Mouse (Mus musculus) monocyte, adult 5-6 weeks (primary cell): Measurements from ENCODE around the gene Rdx. TPM values are rescaled to one million over a fixed set of nuclear protein-coding genes. Genes with fewer than 3 reads are reported as not detected.
"Not testable (repeated sequence)": the region's sequence is repeated elsewhere in the genome, so short reads cannot be mapped to it uniquely, and the experiment has no call there.

Experiments used
- ATAC-seq: fragments of 153-309, 156-312 bp; replicated peaks from 2 replicates; pipeline ENCODE4 v1.8.0; 2017; ENCODE audit warnings: mild to moderate bottlenecking; ENCODE audit not compliant: low TSS enrichment, insufficient number of reproducible peaks, severe bottlenecking, poor library complexity, low FRiP score
- total RNA-seq: library from RNA; stranded (forward); fragments of 200-1000, 200-491, 200-594 nt; gene quantifications from 3 replicates; pipeline ENCODE4 v1.2.3, GENCODE M21; 2017

Gene Rdx
- total RNA-seq, 1 experiment from 2014 or later = 99.0 TPM

DNA sequence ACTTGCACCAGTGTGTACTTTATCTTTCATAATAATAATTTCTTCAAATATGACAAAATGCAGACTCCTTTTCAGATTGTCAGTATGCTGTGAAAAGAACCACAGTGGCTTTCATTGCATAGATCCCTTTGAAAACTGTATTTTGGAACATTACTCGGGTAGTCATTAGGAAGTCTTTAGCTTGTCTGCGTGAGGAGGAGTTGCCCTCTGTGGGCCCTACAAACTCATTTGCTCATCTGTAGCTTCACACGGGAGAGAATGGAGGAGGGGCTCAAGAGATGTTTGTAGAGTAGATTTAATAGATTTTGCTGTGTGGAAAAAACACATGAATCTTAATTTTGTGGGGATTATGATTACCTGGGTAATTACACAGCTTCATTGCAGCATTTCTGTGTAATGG, 2.6 kb downstream of the Rdx start:
- ATAC-seq = no peak

DNA sequence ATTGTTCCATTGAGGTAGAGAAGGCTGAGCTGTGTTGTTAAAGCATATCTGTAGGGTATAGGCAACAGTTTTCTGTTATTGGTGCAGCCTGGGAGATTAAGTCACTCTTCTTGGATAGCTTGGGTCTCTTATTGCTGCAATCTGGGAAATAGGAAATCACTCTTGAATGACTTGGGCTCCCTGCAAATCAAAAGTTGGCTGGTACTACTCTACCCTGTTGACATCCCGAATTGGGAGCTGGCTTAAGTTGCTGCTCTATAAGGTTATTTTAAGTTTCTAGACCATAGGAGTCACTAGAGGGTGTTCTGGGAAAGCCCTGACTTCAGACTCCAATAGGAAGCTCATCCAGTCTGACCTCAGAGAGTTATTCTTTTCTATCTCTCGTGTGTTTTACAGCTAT, 3.4 kb downstream of the Rdx start:
- no peak for ATAC-seq

DNA sequence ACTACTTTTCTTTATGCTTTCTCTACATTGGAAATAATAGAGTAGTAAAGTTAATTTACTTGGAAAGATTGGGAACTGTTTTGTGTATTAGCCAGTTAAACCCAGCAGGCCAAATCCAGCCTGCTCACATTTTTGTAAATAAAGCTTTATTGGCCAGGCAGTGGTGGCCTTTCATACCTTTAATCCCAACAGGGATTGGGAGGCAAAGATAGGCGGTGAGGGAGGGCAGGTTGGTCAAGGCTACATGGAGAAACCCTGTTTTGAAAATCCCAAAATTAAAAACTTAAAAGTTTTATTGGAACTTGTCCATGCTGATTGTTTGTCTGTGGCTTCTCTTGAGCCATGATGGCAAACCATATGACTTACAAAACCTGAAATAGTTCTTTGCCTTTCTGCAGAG, 5.2 kb downstream of the Rdx start:
- ATAC-seq = no peak

DNA sequence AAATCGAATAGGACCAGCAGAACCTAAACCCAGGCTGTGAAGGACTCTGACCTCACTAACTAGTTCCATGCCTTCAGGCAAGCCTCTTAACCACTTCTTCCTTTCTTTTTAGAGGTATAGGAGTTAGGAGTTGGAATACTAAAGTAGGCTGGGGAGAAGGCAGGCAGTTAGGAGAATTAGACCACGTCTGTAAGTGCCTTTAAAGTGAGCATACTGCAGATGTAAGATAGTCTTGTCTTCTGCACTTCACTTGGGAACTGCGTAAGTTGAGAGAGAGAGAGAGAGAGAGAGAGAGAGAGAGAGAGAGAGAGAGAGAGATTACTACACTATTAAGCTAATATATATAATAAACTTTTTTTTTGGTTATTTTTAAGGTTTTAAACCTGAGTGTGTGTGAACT, 8.3 kb downstream of the Rdx start:
- ATAC-seq = no peak

DNA sequence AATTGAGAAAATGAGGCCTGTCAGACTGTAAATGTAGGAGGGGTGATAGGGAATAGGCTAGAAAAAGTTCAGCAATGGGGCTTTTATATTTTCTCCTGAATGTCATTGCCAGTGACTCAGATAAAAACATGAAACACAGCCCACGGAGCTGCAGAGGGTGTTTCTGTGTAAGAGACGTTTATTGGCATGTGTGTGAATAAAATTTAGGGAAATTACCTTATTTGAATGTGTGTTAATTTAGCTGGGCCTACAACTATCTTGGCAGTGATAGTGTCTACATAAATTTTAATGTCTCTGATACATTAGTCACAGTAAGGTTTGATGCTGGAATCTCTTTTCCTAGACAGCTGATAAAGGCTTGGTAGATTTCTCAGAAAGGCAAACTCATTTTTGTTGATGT, 12.8 kb downstream of the Rdx start:
- no peak for ATAC-seq

DNA sequence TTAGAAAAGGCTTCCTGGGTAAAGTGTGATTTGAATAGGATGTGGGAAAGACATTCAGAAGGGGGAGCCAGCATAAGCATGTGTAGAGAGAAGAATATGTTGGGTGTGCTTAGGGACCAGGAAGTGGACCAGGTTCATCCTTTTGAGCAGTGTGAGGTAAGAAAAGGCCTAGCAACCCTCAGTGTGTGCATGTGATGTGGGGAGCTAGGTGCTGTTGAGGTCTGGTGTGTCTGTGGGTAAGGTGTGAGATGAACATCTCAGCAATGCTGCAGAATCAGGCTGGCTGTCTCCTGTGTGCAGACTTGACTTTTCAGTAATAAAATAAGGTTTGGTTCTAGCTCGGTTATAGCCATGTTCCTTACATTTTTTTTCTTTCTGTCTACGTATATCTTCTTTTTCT, 23.1 kb downstream of the Rdx start:
- ATAC-seq = peak; percentile 56

DNA sequence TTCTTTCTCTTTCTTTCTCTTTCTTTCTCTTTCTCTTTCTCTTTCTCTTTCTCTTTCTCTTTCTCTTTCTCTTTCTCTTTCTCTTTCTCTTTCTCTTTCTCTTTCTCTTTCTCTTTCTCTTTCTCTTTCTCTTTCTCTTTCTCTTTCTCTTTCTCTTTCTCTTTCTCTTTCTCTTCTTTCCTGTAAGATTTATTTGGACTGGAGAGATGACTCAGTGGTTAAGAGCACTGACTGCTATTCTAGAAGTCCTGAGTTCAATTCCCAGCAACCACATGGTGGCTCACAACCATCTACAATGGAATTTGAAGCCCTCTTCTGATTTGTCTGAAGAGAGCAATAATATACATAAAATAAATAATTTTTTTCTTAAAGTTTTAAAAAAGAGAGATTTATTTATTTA, 24.4 kb downstream of the Rdx start:
- not testable (repeated sequence) for ATAC-seq

DNA sequence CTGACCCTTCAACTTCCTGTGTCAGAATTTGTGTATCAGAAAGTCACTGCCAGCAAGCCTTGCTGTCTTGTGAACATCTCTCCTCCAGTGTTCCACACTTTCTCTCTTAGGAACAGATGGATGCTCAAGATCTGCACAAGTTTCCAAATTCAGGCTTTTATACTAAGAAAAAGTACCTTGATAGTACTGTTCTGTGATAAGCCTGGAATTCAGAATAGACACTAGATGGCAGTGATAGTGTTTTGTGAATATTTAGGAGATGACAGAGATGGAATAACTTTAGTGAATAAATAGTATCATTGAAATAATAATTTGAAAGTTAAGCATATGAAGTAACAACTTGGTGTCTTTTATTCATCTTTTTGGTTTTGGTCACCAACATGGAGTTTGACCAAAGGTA, 25.2 kb downstream of the Rdx start:
- no peak for ATAC-seq

DNA sequence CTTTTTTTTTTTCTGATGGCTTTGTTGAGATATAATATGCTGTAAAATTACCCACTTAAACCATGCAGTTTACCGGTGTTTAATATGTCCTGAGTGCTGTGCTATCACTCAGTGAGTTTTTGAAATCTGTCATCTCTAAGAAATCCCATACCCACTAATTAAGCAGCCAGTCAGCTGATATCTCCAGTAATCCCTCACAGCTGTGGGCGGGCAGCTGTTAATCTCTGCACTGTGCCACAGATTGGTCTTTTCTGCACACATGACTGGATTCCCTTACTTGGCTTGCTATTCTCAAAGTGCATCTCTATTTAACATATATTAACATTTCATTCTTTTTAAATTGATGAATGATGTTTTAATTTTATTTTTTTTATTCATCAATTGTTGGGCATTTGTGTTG, 29.1 kb downstream of the Rdx start:
- ATAC-seq = no peak

DNA sequence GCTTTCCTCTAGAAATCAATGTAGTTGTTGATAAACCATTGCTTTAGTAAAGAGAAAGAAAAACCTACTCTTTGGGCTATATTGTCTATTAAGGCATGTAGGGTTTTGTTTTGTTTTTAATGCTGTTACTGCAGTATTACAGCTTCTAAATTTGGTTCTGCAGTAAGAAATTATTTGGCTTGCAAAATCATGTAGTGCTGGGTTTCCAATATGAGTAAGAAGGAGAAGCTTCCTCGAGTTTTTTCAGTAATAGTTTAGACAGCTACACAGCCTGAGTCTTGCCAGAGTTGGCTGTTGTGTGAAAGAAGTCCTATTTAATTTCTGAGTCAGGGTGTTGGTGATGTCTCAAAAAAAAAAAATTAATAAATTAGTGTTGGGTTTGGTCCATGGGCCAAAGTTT, 30.7 kb downstream of the Rdx start:
- no peak for ATAC-seq

DNA sequence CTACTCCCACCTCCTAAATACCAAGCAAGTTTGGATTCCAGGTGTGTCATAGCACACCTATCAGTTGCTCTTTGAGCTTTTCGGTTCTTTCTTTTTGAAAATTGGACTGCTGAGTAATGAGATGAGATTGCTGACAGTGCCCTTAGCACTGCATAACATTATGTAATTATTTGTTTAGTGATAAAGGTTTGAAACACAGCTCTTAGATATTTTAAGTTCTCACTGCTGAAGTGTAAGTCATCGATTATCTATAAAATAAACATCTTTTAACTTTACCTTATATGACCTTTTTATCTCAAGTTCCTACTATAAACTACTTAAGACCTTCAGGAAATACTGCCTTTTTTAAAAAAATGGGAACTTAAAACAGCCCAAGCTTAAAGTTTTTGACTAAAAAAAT, 35.0 kb downstream of the Rdx start:
- no peak for ATAC-seq

DNA sequence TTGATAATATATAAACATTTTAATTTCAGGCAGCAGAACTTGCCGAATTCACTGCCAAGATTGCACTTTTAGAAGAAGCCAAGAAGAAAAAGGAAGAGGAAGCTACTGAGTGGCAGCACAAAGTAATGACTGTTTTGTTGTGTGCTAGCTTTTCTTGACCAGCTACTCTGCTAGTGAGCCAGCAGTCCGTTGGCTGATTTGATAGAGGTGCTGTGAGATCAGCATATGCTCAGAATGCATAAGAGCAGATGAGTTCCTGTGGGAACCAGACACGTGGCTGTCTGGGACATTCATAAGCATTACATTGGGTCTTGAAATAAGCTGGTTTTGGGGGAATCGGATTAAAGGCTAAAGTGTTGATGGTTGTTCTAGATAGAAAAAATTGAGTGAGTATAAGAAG, 35.4 kb downstream of the Rdx start:
- ATAC-seq = no peak

DNA sequence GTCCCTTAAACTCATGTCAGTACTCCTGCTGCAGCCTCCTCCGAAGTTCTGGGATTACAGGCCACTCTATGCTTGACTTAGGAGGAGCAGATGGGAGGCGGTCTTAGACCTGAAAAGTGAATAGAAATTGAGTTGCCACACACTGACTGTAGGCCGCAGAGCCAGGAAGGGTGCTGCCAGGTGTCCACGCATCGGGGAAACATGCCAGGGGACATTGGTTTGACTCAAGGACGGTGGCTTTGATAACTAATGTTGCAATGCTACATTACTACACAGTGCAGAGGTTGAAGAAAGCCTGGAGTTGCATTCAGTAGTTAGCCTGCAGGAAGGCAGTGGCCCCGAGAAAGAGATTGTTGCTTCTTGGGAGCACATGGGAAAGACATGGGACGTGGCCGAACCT, 44.8 kb downstream of the Rdx start:
- no peak for ATAC-seq

DNA sequence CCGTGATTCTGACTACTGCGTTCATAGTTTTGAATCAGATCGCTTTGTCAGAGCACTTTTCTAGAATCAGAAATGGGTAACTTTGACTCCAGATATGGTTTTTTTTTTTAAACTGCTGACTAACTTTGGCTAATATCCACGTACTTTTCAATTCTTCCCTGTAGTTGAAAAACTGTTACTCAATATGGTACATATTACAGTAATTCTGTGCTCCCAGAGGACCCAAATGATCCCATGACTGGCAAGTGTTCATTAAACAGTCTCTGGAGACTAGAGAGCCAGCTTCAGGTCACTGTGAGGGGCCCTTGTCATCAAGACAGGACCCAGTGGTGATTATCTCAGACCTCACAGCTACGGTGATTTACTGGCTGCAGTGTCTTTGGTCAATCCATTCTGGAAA, 45.3 kb downstream of the Rdx start:
- no peak for ATAC-seq

DNA sequence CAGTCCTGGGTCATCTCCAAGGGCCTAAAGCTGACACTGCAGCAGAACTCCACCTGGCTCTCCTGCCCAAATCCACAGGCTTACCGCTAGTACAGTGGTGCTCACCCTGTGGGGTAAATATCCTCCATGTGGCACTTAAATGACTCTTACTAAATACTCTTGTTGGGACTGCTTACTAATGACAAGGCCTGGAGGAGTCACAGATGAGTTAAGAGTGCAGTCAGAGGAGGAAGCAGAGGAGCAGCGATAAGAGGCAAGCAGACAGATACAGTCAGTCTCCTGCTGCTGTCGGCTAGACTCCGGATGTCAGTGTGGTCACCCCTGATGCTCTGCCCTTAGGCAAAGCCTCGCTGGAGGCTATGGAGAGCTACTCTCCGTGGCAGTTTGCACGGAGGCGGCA, 46.1 kb downstream of the Rdx start:
- ATAC-seq = 0 out of 2 replicates have a peak, but pooled peaks have one; percentile 25

DNA sequence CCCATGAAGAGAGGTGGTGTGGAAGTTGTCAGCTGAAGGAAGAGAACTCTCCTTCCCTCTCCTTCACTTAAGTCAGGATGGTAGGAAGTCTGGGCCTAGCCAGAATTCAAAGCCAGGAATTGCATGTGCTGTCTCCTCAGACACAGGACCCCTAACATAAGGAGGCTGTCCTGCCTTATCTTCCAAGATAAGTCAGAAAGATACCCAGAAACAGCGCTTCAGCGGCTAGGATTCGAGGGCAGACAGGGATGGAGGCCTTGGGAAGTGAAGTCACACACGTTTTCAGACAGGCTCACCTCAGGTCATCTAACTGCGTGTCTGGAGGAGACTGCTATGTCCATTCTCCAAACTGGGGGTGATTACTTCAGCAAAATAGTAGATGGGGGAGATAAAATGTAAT, 47.0 kb downstream of the Rdx start:
- no peak for ATAC-seq

DNA sequence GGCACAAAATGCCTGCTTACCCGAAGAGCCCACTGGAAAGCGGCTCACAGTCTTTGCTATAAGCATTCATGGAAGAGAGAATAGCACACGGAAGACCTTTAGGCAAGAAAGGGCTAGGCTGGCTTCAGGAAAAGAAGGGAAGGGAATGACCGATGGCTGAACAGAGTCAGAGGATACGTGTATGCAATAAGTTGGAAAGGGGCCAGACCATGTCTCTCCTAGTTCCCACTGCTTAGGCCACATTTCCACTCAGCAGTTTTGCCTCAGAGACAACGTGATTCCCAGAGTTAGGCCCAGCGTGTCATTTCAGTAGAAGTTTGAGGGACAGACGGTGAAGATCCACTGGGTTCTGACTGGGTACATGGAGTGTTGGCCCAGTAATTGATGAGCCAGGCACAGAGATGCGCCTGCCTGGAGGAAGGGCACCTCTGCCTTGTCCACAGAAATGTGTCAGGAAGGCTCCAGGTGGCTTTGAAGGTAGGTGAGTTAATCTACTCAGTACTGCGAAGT, 47.6 kb downstream of the Rdx start:
- no peak for ATAC-seq

DNA sequence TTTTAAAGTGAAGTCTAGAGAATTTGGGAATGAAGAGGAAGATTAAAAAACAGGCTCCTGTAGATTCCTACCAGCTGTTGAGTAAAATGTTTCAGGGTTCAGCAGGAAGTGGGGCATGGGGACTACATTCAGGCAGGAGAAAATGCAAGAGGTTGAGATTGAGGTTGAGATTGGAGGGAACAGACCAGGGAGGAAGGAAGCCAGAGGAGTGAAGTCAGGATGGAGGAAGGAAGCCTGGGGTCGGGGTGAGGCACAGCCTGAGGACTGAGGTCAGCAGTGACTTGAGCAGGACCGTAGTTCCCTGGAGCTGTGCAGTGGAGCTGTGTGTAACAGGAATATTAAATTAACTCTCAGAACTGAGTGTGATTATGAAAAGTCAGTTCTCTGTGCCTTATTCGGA, 48.7 kb downstream of the Rdx start:
- ATAC-seq = no peak

DNA sequence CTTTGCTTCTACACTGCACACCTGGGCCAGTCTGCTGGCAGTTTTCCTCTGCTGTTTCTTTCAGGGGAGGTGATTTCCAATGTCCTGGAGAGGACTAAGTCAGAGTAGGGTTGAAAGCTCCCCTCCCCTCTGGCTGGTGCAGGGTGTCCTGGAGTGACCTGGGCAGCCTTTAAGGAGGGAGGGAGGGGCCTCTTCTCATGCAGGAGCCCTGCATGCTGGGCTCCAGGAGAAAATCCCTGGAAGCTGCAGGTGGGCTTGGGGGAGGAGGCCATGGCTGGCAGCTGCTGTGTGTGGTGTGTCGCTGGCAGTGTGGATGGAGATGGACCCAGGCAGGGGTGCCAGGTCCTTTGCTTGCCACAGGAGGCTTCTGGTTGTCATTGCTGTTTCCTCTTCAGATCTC, 50.4 kb downstream of the Rdx start:
- ATAC-seq = no peak

DNA sequence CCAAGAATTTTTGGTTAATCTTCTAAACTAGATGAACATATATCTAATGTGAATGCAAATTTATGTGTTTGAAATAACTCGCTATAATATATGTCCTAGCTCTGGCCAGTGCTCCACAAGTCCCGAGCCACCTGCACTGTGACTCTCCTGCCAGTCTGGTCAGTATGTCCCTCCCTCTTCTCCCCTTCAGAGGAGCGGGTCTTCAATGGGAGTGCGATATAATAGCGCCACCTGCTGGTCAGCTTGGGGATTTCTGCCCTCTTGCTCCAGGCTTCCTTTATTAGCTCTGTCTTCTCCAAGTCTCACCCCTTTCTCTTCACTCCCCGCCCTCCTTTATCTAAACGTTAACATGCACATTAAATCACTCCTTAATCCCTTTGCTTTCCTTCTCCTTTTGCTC, 51.6 kb downstream of the Rdx start:
- ATAC-seq = peak; percentile 82

DNA sequence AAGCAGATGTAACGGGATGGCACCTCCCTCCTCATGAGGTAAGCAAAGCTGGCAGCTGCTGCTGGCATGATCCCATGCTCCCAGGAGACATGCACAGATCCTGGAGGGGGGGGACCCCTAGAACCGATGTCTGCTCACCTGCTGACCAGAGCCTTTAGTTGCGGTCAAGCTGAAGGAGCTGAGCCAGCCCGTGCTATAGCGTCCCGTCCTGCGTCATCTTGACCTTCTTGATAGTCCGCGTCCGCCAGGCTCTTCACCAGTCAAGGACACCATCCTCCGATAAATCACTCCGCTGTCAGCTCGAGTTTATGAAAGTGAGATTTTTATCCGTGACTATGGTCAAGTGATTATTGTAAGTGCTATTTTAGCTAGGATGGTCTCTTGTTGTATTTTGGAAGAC, 53.5 kb downstream of the Rdx start:
- ATAC-seq = no peak
